Mouse (Mus musculus): ENCODE measurements around the gene Slc22a20. TPM values are rescaled to one million over a fixed set of nuclear protein-coding genes. Genes with fewer than 3 reads are reported as not detected.

Slc22a20 gene
- polyA plus RNA-seq, 1 experiment from 2014 or later, result not detected

GRCm38 (mm10) chr19:5944145-5944544 is 41.8 kb downstream of the Slc22a20 start:
- 64% methylated on average over 8 of the region's 8 CpGs for WGBS
- ATAC-seq (ENCODE audit: low FRiP score, low read depth), result no peak
- Histone ChIP-seq H3K36me3 (no peaks in the 10 kb centered on the region), H3K9me3 (no peaks in the 10 kb centered on the region), H3K27me3 (no peaks in the 10 kb centered on the region), H3K4me2 (no peak overlapping the region), H3K9ac (no peak overlapping the region), H3K4me1 (replicated peaks) (peaks cover 15% of the 10 kb centered on the region), H3K27ac (replicated peaks) (no peak overlapping the region), H3K4me3 (no peak overlapping the region)

DNA sequence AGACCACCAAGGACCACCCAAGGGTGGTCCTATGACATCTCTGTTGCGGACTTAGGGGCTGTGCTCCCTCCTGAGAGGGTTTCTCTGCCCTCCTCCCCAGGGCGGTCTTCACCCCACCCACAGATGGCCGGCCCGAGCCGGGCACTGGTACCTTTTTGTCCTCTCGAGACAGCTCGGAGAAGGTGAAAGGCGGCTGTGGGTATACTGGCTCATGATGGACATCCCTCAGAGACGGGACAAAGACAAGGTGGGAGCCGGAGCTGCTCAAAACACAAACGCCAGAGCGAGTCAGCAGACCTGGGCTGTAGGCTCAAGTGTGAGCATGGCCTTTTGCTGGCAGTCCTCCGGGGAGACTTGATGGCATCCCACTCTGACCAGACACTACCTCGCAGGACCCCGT is 42.5 kb downstream of the Slc22a20 start:
- Histone ChIP-seq H3K36me3 (no peaks in the 10 kb centered on the region), H3K9ac (no peak overlapping the region), H3K4me3 (no peak overlapping the region), H3K4me1 (replicated peaks) (peaks cover 16% of the 10 kb centered on the region), H3K27ac (replicated peaks) (no peak overlapping the region), H3K27me3 (no peaks in the 10 kb centered on the region), H3K9me3 (no peaks in the 10 kb centered on the region), H3K4me2 (no peak overlapping the region)
- WGBS, result 93% methylated on average over 15 of the region's 15 CpGs
- no peak for ATAC-seq (ENCODE audit: low FRiP score, low read depth)

DNA sequence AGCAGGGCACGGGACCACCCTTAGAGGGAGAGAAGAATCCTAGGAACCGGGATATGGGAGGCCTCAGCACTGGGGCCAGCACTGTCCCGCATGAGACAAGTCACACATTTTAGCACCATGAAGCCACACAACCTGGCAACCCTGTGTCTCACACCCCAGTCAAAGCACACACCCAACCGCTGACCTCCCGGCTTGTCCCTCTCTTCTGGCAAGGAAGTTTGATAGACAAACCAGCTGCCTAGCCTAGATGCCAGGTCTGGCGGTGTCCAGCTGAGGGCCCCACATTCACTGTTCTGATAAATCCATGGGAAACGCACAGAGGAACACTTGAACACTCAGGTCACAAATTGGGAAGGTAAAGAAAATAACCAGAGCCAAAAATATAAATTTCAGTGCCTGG is 43.4 kb downstream of the Slc22a20 start:
- Histone ChIP-seq H3K27me3 (no peaks in the 10 kb centered on the region), H3K4me3 (no peak overlapping the region), H3K27ac (replicated peaks) (no peak overlapping the region), H3K4me2 (no peak overlapping the region), H3K4me1 (replicated peaks) (peaks cover 24% of the 10 kb centered on the region), H3K9ac (no peak overlapping the region), H3K36me3 (no peaks in the 10 kb centered on the region), H3K9me3 (no peaks in the 10 kb centered on the region)
- ATAC-seq (ENCODE audit: low FRiP score, low read depth), result no peak
- whole genome bisulfite sequencing, result 89% methylated on average over 7 of the region's 7 CpGs

GRCm38 (mm10) chr19:5940656-5941055 is 45.3 kb downstream of the Slc22a20 start:
- Histone ChIP-seq H3K36me3 (no peaks in the 10 kb centered on the region), H3K27ac (replicated peaks) (peak overlapping the region; percentile 53), H3K4me2 (no peak overlapping the region), H3K9ac (no peak overlapping the region), H3K27me3 (no peaks in the 10 kb centered on the region), H3K9me3 (no peaks in the 10 kb centered on the region), H3K4me3 (no peak overlapping the region), H3K4me1 (replicated peaks) (peaks cover 29% of the 10 kb centered on the region)
- no peak for ATAC-seq (ENCODE audit: low FRiP score, low read depth)
- 89% methylated on average over 10 of the region's 10 CpGs for WGBS

DNA sequence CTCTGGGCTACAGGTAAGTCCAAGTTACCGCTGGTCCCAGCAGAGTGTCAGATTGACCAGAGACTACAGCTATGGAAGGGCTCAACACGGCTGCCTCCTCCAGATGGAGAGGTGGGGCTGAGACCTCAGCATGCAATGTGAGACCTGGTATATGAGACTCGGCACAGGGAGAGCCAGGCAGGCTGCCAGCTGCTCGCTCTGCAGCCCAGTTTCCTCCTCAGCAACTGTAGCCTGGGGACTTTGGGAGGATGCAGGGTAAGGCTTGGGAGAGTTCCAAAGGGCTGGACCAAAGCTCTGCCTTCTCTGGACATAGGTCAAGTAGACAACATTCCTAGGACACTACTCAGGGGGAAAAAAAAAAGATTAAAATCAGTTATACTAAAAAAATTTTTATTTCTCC is 45.8 kb downstream of the Slc22a20 start:
- Histone ChIP-seq H3K27me3 (no peaks in the 10 kb centered on the region), H3K36me3 (no peaks in the 10 kb centered on the region), H3K9me3 (no peaks in the 10 kb centered on the region), H3K4me1 (replicated peaks) (peaks cover 28% of the 10 kb centered on the region), H3K9ac (no peak overlapping the region), H3K4me2 (no peak overlapping the region), H3K27ac (replicated peaks) (peak overlapping the region; percentile 73), H3K4me3 (no peak overlapping the region)
- ATAC-seq (ENCODE audit: low FRiP score, low read depth), result peak; percentile 63; the same call in 1 of the 2 replicates
- 48% methylated on average over 4 of the region's 4 CpGs for WGBS

GRCm38 (mm10) chr19:5939715-5940114 is 46.2 kb downstream of the Slc22a20 start:
- H3K36me3 ChIP-seq, result no peaks in the 10 kb centered on the region
- ATAC-seq (ENCODE audit: low FRiP score, low read depth), result no peak
- H3K27ac ChIP-seq (replicated peaks), result peak overlapping the region; percentile 73
- H3K4me3 ChIP-seq, result no peak overlapping the region
- no peak overlapping the region for H3K4me2 ChIP-seq
- 68% methylated on average over 5 of the region's 5 CpGs for WGBS
- H3K4me1 ChIP-seq (replicated peaks), result peaks cover 26% of the 10 kb centered on the region
- no peaks in the 10 kb centered on the region for H3K27me3 ChIP-seq
- no peak overlapping the region for H3K9ac ChIP-seq
- H3K9me3 ChIP-seq, result no peaks in the 10 kb centered on the region

GRCm38 (mm10) chr19:5938516-5938915 is 47.4 kb downstream of the Slc22a20 start:
- no peak for ATAC-seq (ENCODE audit: low FRiP score, low read depth)
- H3K27ac ChIP-seq (replicated peaks), result peak overlapping the region; percentile 75; the same call in 1 of the 2 replicates
- H3K4me1 ChIP-seq (replicated peaks), result peaks cover 26% of the 10 kb centered on the region

GRCm38 (mm10) chr19:5937836-5938406 is 48.0 kb downstream of the Slc22a20 start:
- no peaks in the 10 kb centered on the region for H3K27me3 ChIP-seq
- peak; percentile 49; the same call in 1 of the 2 replicates for ATAC-seq (ENCODE audit: low FRiP score, low read depth)
- no peaks in the 10 kb centered on the region for H3K36me3 ChIP-seq
- peak overlapping the region; percentile 75 for H3K27ac ChIP-seq (replicated peaks)
- WGBS, result 21% methylated on average over 14 of the region's 14 CpGs
- peak overlapping the region; percentile 46 for H3K4me2 ChIP-seq
- no peak overlapping the region; the same call in 1 of the 2 replicates for H3K4me3 ChIP-seq
- no peaks in the 10 kb centered on the region for H3K9me3 ChIP-seq
- no peak overlapping the region for H3K9ac ChIP-seq
- peaks cover 26% of the 10 kb centered on the region for H3K4me1 ChIP-seq (replicated peaks)

More at GRCm38 (mm10) chr19:5938516-5938915, 47.4 kb downstream of the Slc22a20 start:
- no peaks in the 10 kb centered on the region for H3K36me3 ChIP-seq
- H3K27me3 ChIP-seq, result no peaks in the 10 kb centered on the region
- WGBS, result 91% methylated on average over 6 of the region's 6 CpGs
- no peaks in the 10 kb centered on the region for H3K9me3 ChIP-seq
- H3K4me3 ChIP-seq, result no peak overlapping the region
- no peak overlapping the region for H3K9ac ChIP-seq
- H3K4me2 ChIP-seq, result no peak overlapping the region

DNA sequence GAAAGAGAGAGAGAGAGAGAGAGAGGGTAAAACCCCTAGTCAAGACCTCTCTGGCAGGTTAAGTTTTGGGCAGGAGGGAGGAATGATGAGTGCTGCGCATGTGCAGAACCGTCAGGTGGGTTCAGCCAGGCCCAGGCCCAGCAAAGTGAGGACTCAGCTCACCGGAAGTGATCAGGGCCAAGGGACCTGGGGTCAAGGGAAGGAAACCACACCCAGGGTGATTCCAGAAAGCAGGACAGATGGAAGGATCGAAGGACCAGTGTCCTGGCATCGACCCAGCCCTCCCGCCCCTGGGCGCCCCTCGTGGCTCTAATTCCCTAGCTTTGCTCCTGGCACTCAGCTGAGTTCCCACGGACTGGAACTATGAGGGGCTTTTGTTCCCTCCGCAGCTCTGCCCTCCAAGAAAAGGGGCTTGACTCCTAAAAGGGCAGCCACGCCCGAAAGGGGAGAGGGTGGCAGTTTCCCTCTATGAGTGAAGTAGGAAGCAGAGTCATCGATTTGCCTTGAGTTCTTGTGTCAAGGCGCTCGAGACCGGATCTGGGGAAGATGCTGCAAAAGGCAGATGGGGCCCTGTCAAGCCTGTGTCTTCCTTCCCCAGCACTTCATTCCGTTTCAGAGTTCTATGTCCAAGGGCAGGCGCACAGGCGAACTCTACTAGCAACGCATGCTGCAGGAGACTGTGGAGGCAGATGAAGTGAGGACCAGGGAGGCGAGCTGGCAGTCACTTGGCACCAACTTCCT is 48.7 kb downstream of the Slc22a20 start:
- Histone ChIP-seq H3K36me3 (no peaks in the 10 kb centered on the region), H3K4me3 (no peak overlapping the region), H3K4me1 (replicated peaks) (peaks cover 26% of the 10 kb centered on the region), H3K27ac (replicated peaks) (peak overlapping the region; percentile 75), H3K4me2 (peak overlapping the region; percentile 46), H3K27me3 (no peaks in the 10 kb centered on the region), H3K9me3 (no peaks in the 10 kb centered on the region), H3K9ac (no peak overlapping the region)
- WGBS, result 56% methylated on average over 21 of the region's 21 CpGs
- no peak for ATAC-seq (ENCODE audit: low FRiP score, low read depth)

DNA sequence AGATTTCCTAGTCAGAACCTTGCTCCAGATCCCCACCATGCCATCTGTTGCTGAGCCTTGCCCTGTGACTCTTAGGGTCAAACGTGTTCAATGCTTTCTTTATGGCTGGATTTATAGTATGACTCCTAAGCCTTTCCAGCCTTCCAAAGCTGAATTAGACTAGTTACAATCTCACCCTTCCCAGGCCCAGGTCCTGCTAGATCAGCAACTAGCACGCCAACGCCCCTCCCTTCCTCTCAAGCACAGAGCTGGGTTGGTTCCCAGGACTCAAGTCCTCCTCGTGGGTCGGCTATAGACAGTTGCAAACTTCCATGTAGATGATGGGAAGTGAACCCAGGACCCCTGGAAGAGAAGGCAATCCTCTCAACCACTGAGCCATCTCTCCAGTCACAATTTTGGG is 50.3 kb downstream of the Slc22a20 start:
- no peak overlapping the region for H3K4me3 ChIP-seq
- H3K27ac ChIP-seq (replicated peaks), result no peak overlapping the region
- no peak for ATAC-seq (ENCODE audit: low FRiP score, low read depth)
- WGBS, result 78% methylated on average over 5 of the region's 5 CpGs
- no peak overlapping the region for H3K9ac ChIP-seq
- no peak overlapping the region for H3K4me2 ChIP-seq
- no peaks in the 10 kb centered on the region for H3K36me3 ChIP-seq
- peaks cover 25% of the 10 kb centered on the region for H3K4me1 ChIP-seq (replicated peaks)
- no peaks in the 10 kb centered on the region for H3K27me3 ChIP-seq
- H3K9me3 ChIP-seq, result no peaks in the 10 kb centered on the region

- H3K9ac ChIP-seq, result no peak overlapping the region
- H3K27me3 ChIP-seq, result no peaks in the 10 kb centered on the region
- no peak overlapping the region for H3K4me2 ChIP-seq
- 79% methylated on average over 3 of the region's 3 CpGs for WGBS
- no peaks in the 10 kb centered on the region for H3K36me3 ChIP-seq
- peaks cover 22% of the 10 kb centered on the region for H3K4me1 ChIP-seq (replicated peaks)
- no peaks in the 10 kb centered on the region for H3K9me3 ChIP-seq
- H3K27ac ChIP-seq (replicated peaks), result no peak overlapping the region
- H3K4me3 ChIP-seq, result no peak overlapping the region
- no peak for ATAC-seq (ENCODE audit: low FRiP score, low read depth)
These were observed 50.7 kb downstream of the Slc22a20 start for GRCm38 (mm10) chr19:5935266-5935665.

DNA sequence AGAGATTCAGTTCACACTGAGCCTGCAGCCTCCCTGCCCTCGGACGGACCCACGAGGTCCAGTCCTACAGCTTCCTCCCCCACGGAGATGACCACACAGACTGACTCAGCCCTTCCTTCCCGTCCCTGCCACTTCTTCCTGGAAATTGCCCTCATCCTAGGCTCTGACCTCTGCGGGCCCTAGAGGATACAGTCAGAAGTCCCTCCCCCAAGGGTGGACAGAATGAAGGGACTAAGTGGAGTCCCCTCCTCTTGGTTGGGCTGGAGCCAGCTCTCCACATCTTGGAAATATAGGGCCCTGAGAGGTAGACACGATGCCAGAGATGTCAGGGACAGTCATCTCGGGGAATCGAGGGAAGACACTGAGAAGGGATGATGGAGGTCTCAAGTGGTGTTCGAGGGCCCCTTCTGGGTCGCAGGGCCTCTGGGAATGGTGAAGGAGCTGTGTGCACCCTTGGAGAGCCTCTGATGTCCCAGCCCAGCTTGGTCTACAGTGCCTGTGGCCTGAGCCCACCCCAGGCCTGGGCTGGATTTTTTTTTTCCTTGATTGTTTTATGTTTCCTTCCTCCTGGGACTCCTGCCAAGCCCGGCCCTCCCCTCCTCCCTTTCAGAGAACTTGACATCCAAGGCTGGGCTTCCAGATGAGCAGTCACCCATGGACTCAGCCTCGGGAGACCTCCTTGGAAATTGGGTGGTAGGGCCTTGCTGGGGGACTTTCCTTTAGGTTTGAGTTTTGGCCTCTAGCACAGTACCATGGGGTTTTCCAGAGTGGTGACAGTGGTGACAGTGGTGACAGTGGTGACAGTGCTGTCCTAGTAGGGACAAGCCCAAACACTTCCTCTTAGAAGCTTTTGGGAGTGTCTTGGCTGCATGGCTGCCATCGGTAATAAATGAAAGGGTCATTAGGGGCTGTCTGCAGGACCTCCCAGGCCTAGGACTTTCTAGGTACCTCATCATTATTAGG is 56.0 kb downstream of the Slc22a20 start:
- H3K27me3 ChIP-seq, result no peaks in the 10 kb centered on the region
- H3K27ac ChIP-seq (replicated peaks), result no peak overlapping the region
- H3K4me3 ChIP-seq, result no peak overlapping the region
- H3K4me1 ChIP-seq (replicated peaks), result peaks cover 23% of the 10 kb centered on the region
- ATAC-seq (ENCODE audit: low FRiP score, low read depth), result no peak
- 69% methylated on average over 14 of the region's 14 CpGs for WGBS
- no peak overlapping the region for H3K9ac ChIP-seq
- no peaks in the 10 kb centered on the region for H3K36me3 ChIP-seq
- H3K4me2 ChIP-seq, result no peak overlapping the region
- H3K9me3 ChIP-seq, result no peaks in the 10 kb centered on the region
